Mouse (Mus musculus): ENCODE measurements around the gene Bfsp1. TPM values are rescaled to one million over a fixed set of nuclear protein-coding genes. Genes with fewer than 3 reads are reported as not detected.

The Bfsp1 gene
- total RNA-seq, 2 experiments from 2014 or later: 0.87 to 1.3 TPM

DNA sequence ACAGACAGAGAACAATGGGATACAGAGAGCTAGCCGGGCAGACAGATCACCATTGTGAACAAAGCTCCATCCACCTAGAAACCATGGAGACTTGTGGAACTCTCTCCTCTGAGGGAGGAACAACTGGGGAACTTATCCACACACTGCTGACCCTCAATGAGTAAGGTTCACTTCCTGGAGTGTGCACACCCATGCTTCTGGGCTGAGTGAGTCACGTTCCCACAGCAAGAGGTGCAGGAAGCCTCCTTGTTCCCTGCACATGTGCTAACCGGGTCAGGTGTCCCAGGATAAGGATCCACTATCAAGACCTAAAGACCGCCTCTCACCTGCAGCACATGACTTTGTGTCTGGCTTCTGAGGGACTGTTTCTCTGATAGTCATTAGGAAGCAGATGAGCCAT, 9.5 kb downstream of the Bfsp1 start:
- DNase-seq: no peak

DNA sequence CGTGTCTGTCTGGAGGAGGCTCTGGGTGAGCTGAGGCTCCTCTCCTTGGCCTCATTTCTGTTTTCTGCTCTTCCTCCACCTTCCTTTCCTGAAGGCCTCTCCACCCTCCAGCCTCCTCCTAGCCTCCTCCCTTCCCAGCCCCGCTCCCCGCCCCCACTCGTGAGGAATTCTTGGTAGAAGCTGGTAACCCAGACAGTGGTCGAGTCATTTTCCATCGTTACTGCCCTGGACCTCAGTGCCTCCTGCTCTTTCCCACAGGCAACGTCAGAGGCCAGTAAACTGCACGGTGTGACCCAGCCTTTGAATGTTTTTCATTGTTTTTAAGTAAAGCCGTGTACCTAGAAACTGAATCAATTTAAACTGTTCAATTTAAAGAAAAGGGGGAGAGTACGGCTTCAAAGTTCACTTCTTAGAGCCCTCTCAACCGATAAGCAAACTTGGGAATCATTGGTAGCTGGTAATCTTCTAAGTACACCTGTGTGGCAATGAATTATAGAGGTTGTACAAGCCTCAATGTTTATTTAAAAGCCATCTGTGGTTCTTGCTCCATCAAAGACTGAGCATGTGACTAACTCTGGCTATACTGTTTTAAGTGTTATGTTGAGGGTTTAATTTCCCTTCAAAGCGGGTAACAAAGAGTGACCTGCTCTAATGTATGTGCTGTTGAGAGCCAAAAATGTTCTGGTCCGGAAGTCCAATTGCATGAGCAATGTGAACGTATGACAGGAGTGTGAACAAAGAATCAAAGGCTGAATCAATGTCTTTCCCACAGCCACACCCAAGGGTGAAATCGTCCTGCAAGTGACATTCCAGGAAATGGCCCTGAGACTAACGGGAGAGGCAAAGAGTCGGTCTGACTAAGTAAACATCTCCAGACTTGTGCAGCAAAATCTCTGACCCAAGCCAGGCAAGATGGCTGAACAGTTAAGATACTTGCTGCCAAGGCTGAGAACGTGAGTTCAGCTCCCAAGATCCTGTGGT, 10.4 kb downstream of the Bfsp1 start:
- no peak for DNase-seq

DNA sequence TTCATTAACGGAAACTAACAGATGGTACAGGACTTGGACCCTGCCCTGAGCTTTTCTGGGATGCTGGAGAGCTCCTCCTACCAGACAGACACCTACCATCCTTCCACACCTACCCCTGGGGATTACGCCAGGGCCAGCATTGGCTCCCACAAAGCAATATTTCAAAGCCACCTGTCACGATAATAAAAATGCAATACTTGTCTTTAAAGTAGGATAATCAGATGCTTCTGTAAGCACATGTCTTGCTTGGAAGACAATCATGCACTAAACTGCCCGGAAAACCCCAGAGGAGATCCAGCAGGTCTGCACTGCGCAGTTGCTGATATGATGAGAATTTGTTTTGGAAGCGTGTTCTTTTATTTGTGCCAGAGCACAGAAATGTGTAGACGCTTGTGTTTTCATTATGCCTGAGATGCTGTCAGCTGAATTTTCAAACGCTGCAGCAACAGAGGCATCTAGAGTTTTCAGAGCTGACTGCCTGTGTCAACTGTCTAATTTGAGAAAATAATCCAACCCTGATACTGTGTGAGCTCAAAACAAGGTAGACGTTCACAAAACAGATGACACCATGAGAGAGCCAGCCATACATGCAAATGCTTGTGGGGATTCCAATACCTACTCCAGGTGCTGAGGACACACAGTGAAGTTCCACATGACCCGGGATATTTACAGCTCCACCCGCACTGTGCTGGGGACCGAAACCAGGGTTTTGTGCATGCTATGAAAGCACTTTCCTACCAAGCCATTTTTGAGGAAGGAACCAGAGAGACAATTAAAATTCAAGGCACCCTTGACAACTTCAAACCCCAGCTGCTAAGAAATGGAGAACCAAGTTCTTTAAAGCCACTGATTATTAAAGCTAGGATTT, 11.4 kb downstream of the Bfsp1 start:
- no peak for DNase-seq

DNA sequence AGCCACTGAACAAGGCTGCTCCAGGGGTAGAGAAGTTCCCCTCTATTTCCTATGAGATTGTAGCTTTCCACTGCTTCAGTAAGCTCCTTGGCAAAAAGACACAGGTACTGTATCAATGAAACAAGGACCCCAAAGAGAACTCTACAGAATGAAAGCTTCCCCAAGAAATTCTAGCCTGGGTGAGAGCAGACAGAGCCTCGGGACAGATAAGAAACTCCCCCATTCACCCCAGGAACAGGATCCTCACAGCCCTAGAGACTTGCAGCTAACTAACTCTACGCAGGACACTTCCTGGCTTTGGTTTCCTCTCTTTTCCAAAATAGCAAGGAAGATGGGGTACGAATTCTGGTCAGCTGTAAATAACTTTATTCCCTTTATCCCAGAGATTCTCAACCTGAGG, 15.7 kb downstream of the Bfsp1 start:
- no peak for DNase-seq

DNA sequence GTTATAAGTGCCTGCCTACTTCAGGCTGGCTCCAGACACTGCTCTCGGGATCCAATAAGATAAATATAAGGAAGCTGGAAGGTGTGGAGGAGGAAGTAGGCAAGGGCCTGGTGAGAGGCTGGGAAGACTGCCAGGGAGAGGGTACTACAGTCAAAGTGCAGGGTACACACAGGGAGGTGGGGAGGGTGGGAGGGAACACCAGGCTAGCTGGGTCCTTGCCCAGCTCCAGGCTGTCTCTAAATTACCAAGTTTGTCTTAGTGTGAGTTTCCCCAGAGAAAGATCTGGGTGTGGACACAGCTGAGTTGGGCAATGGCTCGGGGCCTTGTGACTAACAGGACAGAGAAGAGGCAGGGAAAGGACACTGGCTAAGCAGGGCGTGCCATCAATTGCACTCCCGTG, 16.2 kb downstream of the Bfsp1 start:
- DNase-seq: peak; percentile 62

DNA sequence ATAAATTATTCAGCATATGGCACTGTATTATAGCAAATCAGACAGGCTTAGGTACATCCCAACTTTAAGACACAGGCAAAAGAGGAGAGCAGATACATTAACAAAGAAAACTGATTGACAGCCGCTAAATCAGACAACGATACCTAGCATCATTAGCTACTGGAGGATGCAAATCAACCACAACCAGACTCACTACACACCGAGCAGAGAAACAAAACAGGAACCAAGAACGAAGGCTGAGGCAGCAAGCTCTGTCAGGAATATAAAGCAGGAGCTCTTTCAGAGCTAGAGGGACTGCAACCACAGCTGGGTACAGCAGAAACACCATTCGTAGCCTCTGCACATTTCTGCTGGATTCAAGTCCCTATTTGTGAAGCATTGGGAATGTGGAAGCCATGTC, 18.2 kb downstream of the Bfsp1 start:
- DNase-seq: no peak

DNA sequence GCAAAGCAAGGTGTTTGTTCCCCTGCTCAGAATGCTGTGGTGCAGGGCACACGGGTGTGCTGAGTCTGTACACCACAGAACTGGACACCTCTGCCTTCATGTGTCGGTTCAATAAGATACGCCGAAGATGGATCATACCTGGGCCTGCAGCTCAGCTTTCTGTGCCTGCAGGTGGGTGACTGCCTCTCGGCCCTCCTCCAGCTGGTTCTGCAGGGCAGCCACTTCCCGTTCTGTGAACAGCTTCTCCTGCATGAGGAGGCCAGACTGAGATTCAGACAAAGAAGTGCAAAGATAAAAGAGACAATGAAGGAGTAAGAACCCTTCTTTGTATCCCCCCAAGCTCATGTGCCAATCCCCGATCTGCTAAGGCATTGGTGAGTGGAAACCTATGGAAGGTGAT, 21.4 kb downstream of the Bfsp1 start:
- no peak for DNase-seq

DNA sequence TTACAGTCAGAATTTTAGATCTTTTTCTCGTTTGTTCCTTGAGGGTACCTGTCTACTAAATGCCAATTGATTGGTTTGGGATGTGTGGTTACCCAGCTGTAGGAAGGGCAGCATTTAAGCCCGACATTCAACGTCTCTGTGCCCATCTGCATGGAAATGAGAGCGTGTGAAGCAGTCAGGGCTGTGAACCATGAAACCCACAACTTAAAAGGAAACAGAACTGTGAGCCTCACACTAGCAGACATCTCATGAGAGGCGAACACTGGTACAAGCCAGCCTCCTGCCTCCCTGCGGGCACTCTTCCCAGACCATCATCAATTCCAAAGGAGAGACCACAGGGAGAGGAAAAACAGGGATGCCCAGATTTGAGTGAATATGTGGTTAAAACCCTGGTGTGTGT, 22.1 kb downstream of the Bfsp1 start:
- DNase-seq: no peak

DNA sequence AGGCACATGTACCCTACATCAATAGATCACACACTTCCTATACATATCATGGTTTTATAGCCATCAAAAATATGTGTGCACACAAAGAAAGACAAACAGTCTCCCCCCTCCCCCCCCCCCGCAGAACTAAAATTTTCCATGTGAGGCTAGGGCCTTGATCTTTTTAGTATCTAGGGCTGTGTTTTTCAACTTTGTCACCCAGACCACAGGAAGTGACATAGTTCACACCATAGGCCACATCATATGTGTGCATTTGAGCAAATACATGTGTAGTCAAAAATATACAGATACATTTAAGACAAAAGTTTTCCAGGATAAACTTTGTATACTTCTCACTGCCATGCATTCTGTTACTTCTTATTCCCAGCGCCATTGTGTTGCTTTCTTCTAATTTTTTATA, 23.5 kb downstream of the Bfsp1 start:
- no peak for DNase-seq

DNA sequence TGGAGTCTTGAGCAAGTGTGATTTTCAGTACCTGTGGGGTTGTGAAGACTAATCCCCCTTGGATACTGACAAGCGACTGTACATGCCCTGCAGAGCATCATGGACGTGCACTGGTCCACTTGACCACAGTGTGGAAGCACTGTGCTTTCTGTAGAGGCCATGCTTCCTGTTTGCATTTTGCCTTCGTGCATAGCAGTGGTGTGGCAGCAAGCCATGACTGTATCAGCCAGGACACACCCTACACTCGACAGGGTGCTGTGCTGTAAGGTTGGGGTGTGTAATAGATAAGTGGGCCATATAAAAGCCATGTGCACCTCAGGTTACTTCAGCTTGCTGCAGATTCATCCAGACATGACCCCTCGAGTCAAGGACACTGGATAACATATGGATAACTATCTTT, 24.3 kb downstream of the Bfsp1 start:
- no peak for DNase-seq

DNA sequence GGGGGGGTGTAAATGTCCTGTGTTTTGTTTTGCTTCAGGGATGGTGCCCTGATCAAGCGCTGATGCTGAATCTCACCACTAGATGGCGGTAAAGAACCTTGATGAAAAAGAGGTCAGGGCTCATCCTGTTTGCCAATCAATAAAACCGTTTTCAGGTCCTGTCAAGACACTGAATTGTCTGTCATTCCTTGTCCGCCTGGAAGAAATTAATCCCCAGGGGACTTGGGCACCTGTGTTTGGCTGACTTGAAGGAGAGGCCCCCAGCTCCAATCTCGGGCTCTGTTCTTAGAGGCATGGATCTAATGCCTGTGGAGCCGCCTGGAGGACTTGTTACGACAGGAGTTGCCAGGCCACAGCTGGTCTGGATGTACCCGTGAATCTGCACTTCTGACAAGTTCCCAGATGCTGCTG, 25.7 kb downstream of the Bfsp1 start:
- peak; percentile 79 for DNase-seq

DNA sequence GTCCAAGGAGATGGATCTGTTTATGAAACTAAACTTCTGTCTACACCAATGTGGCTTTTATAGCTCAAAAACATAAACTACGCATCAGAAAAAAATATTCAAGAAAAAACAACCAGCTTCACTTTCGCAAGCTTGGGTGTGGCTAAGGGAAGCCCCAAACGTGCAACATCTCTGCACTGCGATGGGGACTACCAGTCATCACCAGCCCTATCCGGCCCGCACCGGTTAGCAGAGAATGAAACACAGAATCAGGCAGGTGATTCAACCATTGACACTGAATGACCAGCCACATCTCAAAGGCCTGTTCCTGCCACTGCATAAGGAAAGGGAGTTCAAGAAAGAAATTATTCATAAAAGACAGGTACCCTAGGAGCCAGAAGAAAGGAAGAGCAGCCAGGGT, 27.2 kb downstream of the Bfsp1 start:
- DNase-seq: no peak

DNA sequence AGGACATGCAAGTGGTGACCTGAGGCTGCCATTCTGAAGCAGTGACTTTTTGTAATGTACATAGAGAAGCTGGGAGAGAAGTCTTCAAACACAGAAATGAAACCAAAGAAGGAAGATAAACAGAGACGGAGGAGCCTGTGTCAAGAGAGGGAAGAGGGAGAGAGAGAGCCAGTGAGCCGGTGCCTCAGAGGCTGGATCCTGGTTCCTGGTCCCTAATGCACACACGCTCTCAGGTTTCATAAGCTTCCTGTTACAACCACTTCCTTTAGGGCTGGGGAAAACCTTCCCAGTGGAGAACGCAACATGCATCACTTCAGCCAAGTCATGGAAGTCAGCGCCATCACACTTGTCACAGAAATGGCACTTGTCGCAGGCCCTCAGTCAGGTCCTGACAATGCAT, 28.9 kb downstream of the Bfsp1 start:
- DNase-seq: no peak

DNA sequence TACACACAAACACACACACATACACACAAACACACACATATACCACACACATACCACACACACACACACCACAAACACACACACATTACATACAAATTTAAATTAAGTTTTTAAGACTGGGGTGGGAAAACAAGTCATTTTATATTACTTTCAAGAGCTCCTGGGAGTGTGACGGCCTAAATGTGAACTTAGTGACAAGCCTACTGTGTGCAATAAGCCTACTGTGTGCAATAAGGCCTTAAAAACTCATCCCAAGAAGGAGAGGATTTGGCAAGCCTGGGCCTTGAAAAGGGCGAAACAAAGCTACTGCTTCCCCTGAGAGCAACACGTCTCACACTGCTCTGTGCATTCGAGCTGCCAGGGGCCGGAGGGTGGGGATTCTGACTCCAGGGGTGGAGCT, 30.3 kb downstream of the Bfsp1 start:
- peak; percentile 24 for DNase-seq

DNA sequence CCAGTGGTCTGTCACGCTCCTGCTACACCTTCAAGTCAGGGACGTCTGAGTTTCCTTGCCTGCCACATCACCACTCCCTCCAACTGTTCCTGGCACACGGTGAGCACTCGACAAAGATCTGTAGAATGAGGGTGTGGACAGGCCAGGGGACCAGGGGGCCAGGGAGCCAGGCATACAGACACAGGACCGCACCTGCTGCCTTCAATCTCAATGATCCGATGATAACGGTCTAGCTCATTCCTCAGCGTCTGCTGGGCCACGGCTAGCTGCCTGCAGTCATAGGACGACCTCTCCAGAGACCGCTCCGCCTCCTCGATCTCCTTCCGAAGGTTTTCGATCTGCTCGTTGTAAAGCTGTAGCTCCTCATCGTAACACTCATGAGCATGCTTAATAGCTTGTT, 31.3 kb downstream of the Bfsp1 start:
- no peak for DNase-seq

DNA sequence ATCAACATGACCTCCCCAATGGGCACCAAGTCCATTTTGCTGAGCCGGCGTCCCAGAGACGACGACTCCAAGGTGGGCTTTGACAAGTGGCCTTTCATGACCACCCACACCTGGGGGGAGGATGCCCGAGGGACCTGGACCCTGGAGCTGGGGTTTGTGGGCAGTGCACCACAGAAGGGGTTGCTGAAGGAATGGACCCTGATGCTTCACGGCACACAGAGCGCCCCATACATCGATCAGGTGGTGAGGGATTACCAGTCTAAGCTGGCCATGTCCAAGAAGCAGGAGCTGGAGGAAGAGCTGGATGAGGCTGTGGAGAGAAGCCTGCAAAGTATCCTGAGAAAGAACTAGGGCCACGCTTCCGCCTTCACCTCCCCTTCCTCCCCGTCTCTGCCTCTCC, 49.5 kb downstream of the Bfsp1 start:
- no peak for DNase-seq

DNA sequence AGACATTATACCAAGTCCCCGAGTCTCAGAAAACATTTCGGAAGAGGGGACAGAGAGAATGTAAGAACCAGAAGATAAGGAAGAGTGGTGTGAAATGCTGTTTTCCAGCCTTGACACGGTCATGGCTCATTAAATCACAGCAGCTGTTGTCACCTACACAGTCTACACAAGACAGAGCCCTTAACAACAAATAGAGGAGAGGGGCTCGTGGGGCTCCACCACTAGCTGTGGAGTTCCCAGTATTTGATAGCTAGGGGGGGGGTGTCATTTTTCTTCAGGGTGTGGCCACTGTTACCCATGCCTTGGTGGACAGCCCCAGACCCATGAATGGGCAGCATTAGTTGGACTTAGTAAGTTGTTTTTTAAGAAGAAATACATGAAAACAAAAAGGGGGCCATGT, 50.7 kb downstream of the Bfsp1 start:
- no peak for DNase-seq

DNA sequence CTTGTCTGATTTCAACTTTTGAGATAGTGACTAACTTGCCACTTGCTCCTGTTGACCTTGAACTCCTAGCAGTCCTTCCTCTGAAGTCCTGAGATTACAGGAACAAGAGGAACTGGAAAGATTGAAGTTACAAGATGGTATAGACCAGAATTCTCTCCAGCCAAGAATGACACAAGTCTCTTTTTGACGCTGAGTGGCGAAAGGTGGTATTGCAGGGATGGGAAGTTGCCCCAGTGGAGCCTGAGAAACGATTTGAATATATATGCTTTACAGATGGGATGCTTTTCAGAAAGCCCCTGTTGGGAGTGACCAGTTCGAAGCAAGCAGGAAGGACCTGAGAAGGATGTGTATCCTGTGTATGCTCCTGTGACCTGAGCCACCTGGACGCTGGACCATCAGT, 54.2 kb downstream of the Bfsp1 start:
- no peak for DNase-seq

DNA sequence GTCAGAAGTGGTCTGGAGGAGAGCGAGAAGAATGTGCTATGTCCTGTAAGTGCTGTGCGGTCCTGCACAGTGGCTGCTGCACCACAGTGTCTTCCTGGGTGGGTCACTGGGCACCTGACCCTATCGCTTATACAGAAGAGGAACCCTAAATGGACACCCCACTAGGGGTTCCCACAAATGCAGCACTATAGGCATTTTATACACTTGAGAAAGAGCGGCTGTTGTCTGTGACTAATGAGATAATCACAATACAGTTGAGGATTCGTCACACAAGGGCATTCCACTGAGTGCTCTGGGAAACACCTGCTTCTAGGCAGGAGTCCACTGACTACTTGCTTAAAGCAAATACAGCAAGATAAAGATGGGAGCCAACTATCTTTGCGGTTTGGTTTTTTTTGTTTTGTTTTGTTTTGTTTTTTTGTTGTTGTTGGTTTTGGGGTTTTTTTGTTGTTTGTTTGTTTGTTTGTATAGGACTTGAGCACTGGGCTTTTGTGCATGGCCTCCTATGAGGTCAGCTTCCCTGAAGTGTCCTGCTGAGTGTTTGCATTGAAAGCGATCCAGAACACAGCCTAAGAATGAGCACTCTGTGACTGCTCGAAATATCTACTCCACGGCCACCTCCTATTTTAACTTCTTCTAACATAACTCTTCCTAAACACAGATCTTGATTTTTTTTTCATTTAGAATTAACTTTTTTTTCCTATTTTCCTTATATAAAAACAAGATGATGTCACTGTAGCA, 55.9 kb downstream of the Bfsp1 start:
- DNase-seq: no peak

DNA sequence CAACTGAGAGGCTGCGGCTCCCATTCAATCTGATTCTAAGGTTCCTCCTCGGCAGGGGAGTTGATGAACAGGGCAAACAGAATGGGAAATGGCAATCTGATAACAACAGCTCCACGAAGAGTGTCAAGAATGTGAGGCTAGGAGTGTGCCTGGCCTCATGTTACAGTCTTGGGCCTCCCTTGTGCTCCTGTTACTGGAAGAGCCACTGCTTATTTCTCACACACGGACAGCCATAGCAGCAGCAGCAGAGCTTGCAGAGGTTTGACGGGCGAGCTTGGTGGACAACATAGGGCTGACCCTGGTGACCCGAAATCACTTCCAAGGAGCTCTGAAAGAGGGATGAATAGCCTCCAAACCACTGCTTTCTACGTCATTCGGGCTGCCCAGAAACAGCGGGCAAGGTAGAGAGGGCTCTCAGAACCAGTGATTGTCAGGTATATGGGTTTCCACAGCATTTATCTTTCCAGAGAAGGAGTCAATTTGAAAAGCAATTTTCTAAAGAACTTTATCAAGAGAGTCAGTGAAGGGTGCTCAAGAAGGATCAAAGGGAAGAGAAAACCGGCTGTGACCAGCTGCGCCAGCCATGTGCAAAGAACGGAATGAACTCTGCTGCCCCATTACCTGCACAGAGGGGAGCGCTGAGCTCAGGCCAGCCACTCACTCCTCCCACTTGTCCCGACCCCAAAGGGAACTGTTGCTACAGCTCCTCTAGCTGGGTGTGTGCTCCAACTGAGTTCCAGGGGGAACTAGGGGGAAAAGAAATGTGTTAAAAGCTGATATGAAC, 56.6 kb downstream of the Bfsp1 start:
- DNase-seq: no peak

DNA sequence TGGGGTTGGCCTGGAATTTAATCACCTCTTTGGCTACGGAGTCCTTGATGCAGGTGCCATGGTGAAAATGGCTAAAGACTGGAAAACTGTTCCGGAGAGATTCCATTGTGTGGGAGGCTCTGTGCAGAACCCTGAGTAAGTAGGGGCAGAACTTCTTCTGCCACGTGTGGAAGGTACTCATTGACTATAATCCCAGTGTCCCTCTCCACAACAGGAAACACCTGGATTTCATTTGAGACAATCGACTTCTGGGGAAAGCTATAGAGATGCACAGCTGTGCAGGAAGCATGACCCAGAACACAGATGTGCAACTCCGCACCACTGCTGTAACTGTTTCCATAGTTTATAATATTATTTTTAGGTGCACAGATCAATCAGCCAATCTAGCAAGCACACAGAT, 61.9 kb downstream of the Bfsp1 start:
- no peak for DNase-seq
